Mouse (Mus musculus) c-Kit-positive CD71-positive TER-119-positive erythroid progenitor cells, embryonic 14.5 days (primary cell): Measurements from ENCODE around the gene Fam126b.
"Not testable (repeated sequence)": the region's sequence is repeated elsewhere in the genome, so short reads cannot be mapped to it uniquely, and the experiment has no call there.

Experiments
- DNase-seq: peaks from one replicate; pipeline ENCODE4 v3.0.0-alpha.2; 2013; ENCODE audit warnings: low spot score

Fam126b gene

GRCm38 (mm10) chr1:58586171-58586997 is at the start of gene Fam126b, which contains the start of gene Ndufb3:
Gene Fam126b, minus strand, starts transcription at chr1:58586323.
Gene Ndufb3, plus strand, starts transcription at chr1:58586384.
- DNase-seq = peak; percentile 89

DNA sequence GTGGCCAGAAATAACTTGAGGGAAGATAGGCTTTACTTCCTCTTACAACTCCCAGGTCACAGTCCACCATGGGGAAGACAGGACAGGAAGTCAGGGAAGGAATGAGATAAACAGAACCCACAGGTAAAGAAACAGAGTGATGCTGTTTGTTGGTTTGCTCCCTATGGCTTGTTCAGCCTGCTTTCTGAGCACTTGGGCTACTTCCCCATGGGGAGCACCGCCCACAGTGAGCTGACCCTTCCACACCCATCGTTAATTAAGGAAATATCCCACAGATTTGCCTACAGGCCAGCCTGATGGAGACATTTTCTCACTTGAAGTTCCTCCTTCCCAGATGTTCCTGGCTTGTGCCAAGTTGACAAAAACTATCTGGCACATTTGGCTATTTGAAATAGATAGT is 42.7 kb upstream of the Fam126b start:
- not testable (repeated sequence) for DNase-seq

DNA sequence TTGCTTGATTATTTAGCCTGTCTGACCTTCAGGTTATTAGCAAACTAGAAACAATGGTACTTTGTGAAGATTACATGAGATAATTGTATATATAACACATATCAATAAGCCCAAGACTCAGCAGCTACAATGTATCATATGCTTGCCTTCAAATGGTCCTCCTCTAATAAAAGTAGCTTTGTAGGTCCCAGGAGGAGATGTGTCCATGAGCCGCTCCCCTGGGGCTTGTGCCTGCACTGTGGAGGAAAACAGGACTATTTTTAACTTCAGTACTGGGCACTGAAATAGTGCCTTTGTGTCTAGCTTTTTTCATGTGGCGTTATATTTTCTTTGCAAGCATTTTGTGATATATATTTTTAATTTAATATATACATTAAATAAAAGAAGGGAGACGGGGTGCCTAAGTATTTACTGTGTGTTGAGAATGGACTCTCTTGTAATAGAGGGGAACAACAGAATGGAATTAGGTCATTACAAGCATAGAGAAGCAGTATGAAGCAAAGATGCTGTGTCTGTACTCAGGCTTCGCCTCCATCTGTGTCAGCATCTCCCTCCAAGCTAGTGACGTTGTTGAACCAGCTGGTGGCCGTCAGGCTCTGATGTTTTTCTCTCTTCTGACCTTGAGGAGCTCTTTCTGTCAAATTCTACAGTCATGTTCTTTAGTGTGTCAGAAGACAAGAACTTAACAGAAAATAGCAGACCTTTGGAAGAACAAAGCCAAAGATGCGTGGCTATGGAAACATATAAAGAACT is 36.0 kb upstream of the Fam126b start:
- DNase-seq = no peak

- DNase-seq = no peak
These were observed 35.1 kb upstream of the Fam126b start for GRCm38 (mm10) chr1:58621251-58621650.

- no peak for DNase-seq
These were observed 32.6 kb upstream of the Fam126b start for GRCm38 (mm10) chr1:58618766-58619165.

- no peak for DNase-seq
These were observed 32.0 kb upstream of the Fam126b start for GRCm38 (mm10) chr1:58617978-58618668.

GRCm38 (mm10) chr1:58617076-58617475 is 31.0 kb upstream of the Fam126b start:
- DNase-seq = no peak

GRCm38 (mm10) chr1:58616176-58616575 is 30.1 kb upstream of the Fam126b start:
- DNase-seq = no peak

GRCm38 (mm10) chr1:58615146-58615545 is 29.0 kb upstream of the Fam126b start:
- DNase-seq = no peak

DNA sequence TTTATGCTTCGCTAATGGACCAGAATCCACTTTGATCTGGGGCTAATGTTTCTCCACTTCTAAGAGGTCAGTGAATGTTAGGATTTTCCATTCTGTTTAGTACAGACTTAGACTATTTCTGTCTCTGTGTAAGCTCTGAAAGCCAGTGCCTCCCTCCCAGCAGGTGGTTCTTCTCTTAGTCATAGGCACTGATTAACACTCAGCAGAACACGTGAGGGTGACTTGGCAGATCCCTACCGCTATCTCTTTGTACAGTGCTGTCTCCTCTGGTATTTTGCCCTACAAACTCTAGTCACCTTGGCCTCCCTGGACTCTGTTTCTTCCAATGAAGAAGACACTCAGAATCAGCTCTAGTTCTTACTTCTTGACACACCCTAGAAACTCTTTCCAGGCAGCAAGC is 28.3 kb upstream of the Fam126b start:
- DNase-seq = no peak

- DNase-seq = peak; percentile 34
These were observed 27.7 kb upstream of the Fam126b start for GRCm38 (mm10) chr1:58613786-58614185.

DNA sequence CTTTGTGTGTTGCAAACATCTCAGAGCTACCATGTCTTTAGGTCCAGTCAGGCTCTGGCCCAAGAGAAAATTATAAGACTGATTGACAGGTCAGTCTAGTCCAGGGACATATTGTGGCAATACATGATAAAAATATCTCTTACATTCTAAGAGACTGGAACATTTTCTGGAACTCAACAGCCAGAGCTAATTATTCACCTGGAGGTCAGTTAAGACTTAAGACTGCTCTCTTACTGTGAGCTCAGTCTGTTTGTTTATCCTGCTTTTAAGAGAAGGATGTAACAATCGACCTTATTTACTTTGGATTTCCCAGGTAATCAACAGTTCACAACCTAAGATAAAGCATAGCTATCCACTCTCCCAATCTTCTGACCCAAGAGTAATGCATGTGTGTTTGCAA is 24.5 kb upstream of the Fam126b start:
- no peak for DNase-seq

DNA sequence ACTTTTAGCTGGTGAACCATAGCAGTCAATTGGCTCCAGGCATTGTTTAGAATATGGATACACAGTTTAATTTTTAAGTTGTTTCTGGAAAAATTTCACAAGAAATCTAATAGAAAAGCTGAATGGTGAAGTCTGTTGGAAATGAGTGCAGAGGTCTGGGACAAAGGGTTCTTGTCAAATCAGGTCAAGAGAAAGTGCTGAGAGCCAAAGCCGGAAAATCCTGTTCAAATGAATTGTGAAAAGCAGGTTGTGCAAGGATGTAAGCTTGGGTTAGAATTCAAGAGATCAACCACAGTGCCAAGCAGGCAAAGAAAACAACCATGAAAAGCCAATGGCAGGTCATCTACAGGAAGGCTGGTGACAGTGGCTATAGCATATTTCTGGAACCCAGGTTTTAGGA is 24.0 kb upstream of the Fam126b start:
- no peak for DNase-seq

DNA sequence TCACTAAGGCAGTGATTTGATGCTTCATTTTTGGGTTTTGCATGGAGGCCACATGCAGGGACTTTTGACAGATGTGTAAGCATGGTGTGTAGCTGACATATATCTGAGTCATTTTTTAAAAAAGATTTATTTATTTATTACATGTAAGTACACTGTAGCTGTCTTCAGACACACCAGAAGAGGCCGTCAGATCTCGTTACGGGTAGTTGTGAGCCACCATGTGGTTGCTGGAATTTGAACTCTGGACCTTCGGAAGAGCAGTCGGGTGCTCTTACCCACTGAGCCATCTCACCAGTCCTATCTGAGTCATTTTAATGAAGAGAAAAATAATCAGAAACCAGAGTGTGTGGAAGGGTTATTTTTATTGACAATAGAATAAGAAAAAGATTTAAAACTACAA is 23.5 kb upstream of the Fam126b start:
- not testable (repeated sequence) for DNase-seq

- no peak for DNase-seq
These were observed 17.6 kb upstream of the Fam126b start for GRCm38 (mm10) chr1:58603738-58604137.

GRCm38 (mm10) chr1:58602681-58603080 is 16.6 kb upstream of the Fam126b start:
- no peak for DNase-seq

DNA sequence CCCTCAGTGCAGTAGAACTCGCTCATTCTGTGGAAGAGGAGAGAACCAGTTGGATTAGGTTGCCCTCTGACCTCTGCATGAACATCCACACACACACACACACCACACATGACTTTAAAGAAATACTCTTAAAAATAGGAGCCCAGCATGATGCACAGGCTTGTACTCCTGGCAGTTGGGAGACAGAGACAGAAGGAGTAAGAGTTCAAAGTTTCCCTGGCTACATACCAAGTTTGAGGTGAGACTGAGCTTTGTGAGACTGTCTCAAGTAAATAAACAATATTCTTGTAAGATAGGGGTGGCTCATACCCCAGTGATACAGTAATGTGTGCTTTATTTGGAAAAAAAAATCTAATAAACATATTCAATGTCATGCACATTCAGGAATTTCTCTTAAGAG is 1.4 kb upstream of the Fam126b start:
- DNase-seq = no peak

DNA sequence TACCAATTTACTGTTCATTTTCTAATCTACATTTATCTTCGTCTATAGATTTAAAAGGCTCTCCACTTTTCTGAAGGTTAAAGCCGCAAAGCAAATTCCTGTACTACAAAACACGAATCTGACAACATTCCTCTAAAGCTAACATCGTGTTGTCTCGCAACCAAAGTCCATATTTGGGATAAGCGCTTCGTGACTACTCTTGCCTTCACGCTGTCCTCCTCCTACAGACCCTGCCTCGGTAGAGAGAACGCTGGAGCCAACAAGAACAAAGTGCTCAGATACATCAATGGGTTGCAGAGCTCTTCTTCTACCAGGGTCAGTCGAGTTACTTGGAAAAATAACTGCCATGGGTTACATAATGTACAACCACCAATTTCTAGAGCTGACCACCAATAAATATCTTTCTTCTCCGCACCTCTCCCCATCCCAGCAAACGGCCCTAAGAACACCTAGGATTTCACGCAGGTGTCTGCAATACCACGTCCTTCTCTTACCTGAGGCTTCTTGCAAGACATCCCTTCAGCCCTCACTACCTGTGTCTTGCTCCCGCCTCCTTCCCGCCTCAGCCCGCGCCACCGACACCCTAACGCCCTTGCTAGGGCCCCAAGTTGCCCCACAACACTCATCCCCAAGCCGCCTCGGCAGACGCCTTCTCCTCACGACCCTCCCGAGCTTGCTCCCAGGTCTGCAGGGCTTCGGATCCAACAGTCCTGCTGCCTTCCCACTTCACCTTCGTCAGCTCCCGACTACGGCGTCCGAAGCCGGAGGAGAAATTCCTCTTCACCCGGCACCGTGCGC is 551 bp downstream of the Fam126b start:
- DNase-seq = peak; percentile 19

DNA sequence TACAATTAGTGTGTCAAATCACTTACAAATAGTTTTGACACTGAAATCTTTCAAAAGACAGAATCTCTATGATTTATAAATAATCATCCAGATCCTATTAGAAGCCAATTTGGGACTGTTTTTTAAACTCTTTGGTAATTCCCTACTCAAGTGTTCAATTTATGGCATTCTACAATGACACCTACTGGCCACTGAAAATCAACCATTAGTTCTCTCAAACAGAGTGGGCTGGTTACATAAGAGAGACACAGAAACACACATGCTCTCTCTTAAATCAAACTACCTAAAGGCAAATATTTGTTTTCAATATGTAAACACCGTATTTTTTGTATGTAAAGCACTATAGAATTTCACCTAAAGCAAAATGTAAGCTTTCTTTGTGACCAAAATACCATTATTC is 1.9 kb downstream of the Fam126b start:
- no peak for DNase-seq

GRCm38 (mm10) chr1:58582611-58583010 is 3.5 kb downstream of the Fam126b start:
- DNase-seq = no peak

DNA sequence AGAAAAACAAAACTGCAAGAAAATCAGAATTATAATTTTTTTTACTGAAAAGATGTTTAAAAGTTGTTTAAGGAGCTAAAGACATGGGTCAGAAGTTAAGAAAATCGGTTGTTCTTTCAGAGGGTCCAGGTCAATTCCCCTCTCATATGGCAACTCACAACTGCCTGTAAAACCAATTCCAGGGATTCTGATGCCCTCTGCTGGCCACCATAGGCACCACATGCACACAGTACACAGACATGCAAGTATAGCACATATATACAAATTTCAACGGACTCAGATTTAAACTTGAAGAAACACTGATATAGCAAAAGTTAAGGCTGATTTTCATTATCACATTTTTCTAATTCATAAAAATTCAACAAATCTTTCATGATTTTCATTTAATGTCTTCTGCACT is 6.9 kb downstream of the Fam126b start:
- peak; percentile 51 for DNase-seq

GRCm38 (mm10) chr1:58570437-58570836 is 15.7 kb downstream of the Fam126b start:
- DNase-seq = no peak
